Mouse (Mus musculus): ENCODE measurements around the gene Atp2b4. TPM values are rescaled to one million over a fixed set of nuclear protein-coding genes. Genes with fewer than 3 reads are reported as not detected.

The Atp2b4 gene
- total and polyA plus RNA-seq, 3 experiments, result 6.6 to 22.3 (median 21.3) TPM

DNA sequence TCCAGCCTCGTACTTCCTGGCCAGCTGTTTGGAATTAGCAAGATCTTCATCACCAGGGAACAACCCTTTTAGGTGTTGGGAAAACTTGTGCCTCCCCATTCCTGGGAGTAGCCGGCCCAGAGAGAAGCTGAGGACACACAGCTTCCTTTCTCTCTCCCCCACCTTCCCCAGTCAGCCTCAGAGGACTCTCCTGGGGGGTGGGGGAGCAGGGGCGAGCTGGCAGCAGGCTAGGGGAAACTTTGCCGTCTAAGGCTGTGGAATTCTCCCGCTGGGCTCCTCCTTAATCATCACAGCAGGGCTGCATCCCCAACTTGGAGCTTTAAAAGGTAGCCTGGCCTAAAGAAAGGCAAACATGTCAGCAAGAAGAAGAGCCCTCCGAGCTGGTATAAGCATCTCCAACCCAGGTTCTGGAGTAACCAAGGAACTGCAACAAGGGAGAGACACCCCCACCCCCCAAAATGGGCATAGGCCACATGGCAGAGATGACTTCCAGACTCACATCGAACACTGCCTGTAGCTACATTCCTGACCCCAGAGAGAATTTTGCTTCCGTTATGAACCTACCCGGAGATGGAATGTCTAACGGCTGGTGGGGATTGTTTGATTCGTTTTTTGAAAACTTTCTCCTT lies 33.8 kb downstream of the Atp2b4 start:
- Histone ChIP-seq H3K27me3 (ENCODE audit: control insufficient read depth, insufficient read depth, low read length) (no peaks in the 10 kb centered on the region), H3K9ac (ENCODE audit: low read depth, low read length) (no peak overlapping the region), H3K79me2 (replicated peaks; ENCODE audit: control insufficient read depth, insufficient read depth, low read length) (no peaks in the 10 kb centered on the region), H3K36me3 (ENCODE audit: control insufficient read depth, insufficient read depth, low read length) (no peaks in the 10 kb centered on the region; the same call in 1 of the 2 replicates), H3K27ac (peak overlapping the region; percentile 41), H3K4me3 (no peak overlapping the region), H3K4me1 (ENCODE audit: control insufficient read depth, insufficient read depth, low read length) (peaks cover 9% of the 10 kb centered on the region)
- no peak for TF ChIP-seq CTCF (IDR thresholded peaks at IDR 0.05)
- TF ChIP-seq EP300 (IDR thresholded peaks at IDR 0.05; ENCODE audit: insufficient read depth, low read depth, low read length), result no peak
- TF ChIP-seq POLR2A (IDR thresholded peaks at IDR 0.05; ENCODE audit: insufficient read depth, low read depth, low read length), result no peak
- DNase-seq, result peak in 1 of 2 experiments; percentile 12
- 39% methylated on average over 11 of the region's 11 CpGs for WGBS
- intact Hi-C loops (cut with DNase I), result no loop called here

DNA sequence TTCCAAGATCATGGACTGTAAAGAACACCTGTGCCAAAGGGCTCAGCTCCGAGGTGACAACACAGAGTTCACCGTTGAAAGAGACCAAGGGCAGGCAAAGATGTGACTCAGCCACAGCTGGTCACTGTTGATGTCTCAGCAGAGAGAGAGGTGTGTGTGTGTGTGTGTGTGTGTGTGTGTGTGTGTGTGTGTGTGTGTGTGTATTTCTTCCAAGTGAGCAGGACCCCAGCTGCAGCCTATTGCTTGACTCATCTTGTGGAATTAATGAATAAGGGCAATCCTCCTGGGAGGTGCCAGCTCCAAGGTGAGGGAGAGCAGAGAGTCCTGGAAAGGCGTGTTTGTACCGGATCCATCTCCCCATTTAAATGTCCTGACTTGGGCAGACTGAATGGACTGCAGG lies 35.5 kb downstream of the Atp2b4 start:
- no peak overlapping the region for H3K4me3 ChIP-seq
- WGBS, result 70% methylated on average over 4 of the region's 4 CpGs
- no peak for TF ChIP-seq POLR2A (IDR thresholded peaks at IDR 0.05; ENCODE audit: insufficient read depth, low read depth, low read length)
- no peak for TF ChIP-seq CTCF (IDR thresholded peaks at IDR 0.05)
- TF ChIP-seq EP300 (IDR thresholded peaks at IDR 0.05; ENCODE audit: insufficient read depth, low read depth, low read length), result no peak
- no peaks in the 10 kb centered on the region for H3K79me2 ChIP-seq (replicated peaks; ENCODE audit: control insufficient read depth, insufficient read depth, low read length)
- H3K9ac ChIP-seq (ENCODE audit: low read depth, low read length), result no peak overlapping the region
- H3K36me3 ChIP-seq (ENCODE audit: control insufficient read depth, insufficient read depth, low read length), result no peaks in the 10 kb centered on the region; the same call in 1 of the 2 replicates
- intact Hi-C loops (cut with DNase I), result no loop called here
- H3K27ac ChIP-seq, result no peak overlapping the region
- no peaks in the 10 kb centered on the region for H3K27me3 ChIP-seq (ENCODE audit: control insufficient read depth, insufficient read depth, low read length)
- H3K4me1 ChIP-seq (ENCODE audit: control insufficient read depth, insufficient read depth, low read length), result peaks cover 9% of the 10 kb centered on the region
- DNase-seq, result no peak

DNA sequence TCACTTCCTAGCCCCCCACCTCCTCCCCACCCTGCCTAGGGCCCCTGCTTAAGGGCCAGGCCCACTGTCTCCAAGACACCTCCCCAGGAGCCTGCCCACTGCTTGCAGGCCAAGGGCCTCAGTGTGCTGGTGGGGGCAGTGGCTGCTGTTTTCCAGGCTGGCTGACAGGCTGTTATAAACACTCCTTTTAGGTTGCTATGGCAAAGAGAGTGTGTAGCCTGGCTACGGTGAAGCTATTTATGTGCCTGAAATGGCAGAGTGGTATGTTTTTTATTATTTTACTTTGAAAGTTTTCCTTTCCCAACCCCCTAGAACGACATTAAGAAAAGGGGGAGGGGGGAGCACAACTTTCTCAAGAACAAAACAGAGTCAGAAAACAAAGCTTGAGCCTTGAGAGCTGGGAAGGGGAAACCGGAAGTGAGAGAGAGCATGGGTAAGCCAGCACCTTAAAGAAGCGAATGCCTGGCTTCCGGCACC lies 37.9 kb downstream of the Atp2b4 start:
- H3K4me3 ChIP-seq, result no peak overlapping the region
- H3K36me3 ChIP-seq (ENCODE audit: control insufficient read depth, insufficient read depth, low read length), result no peaks in the 10 kb centered on the region; the same call in 1 of the 2 replicates
- DNase-seq, result no peak
- no peak overlapping the region for H3K9ac ChIP-seq (ENCODE audit: low read depth, low read length)
- 52% methylated on average over 5 of the region's 5 CpGs for WGBS
- no peaks in the 10 kb centered on the region for H3K27me3 ChIP-seq (ENCODE audit: control insufficient read depth, insufficient read depth, low read length)
- TF ChIP-seq POLR2A (IDR thresholded peaks at IDR 0.05; ENCODE audit: insufficient read depth, low read depth, low read length) (no peak), CTCF (IDR thresholded peaks at IDR 0.05) (no peak), EP300 (IDR thresholded peaks at IDR 0.05; ENCODE audit: insufficient read depth, low read depth, low read length) (no peak)
- peaks cover 9% of the 10 kb centered on the region for H3K4me1 ChIP-seq (ENCODE audit: control insufficient read depth, insufficient read depth, low read length)
- intact Hi-C loops (cut with DNase I), result no loop called here
- H3K79me2 ChIP-seq (replicated peaks; ENCODE audit: control insufficient read depth, insufficient read depth, low read length), result no peaks in the 10 kb centered on the region
- no peak overlapping the region for H3K27ac ChIP-seq

DNA sequence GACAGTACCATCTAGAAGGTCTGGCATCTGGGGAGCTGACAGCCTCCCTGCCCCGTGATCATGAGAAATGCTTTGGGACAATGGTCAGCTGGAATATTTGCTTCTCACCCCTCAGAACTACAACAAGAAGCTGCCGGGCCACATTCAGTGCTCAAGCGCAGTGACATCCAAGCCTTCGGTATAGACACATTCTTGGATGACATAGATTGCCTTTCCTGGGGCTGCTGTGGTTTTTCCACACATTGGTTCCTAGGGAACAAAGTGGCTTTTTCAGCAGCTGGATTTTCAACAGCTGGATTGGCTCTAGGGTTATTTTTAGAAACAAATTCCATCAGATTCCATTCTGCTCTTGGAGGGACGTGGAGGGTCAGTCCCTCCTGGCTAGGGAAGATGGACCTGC lies 39.6 kb downstream of the Atp2b4 start:
- no peak for DNase-seq
- no peak overlapping the region for H3K27ac ChIP-seq
- TF ChIP-seq POLR2A (IDR thresholded peaks at IDR 0.05; ENCODE audit: insufficient read depth, low read depth, low read length), result no peak
- no peak for TF ChIP-seq CTCF (IDR thresholded peaks at IDR 0.05)
- TF ChIP-seq EP300 (IDR thresholded peaks at IDR 0.05; ENCODE audit: insufficient read depth, low read depth, low read length), result no peak
- no peak overlapping the region for H3K4me3 ChIP-seq
- peaks cover 2% of the 10 kb centered on the region for H3K4me1 ChIP-seq (ENCODE audit: control insufficient read depth, insufficient read depth, low read length)
- H3K27me3 ChIP-seq (ENCODE audit: control insufficient read depth, insufficient read depth, low read length), result no peaks in the 10 kb centered on the region
- WGBS, result 33% methylated on average over 5 of the region's 5 CpGs
- no peaks in the 10 kb centered on the region for H3K36me3 ChIP-seq (ENCODE audit: control insufficient read depth, insufficient read depth, low read length)
- intact Hi-C loops (cut with DNase I), result no loop called here
- no peak overlapping the region for H3K9ac ChIP-seq (ENCODE audit: low read depth, low read length)
- no peaks in the 10 kb centered on the region for H3K79me2 ChIP-seq (replicated peaks; ENCODE audit: control insufficient read depth, insufficient read depth, low read length)

DNA sequence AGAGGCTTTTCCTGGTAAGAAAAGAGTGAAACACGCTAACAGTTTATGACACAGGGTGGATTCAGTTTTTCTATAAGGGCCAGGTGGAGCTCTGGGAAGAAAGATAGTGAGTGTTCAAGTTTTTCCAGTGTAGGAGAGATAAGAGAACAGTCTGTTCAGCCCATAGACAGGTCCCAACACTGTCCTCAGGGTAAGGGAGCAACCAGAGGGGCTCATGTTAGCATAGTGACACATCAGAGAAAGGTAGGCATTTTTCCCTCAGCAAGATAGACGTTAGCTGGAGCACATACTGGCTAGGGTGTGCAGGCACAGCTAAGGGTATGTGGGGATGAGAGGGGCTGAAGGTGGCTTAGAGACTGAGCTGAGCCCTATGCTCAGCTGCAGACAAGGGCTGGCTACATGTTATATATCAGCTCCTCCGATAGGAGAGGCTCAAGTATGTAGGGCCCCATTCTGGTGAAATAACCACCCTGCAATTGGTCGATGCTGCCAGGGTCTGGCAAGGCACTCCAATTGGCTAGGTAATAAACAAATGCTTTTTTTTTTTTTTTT lies 46.4 kb downstream of the Atp2b4 start:
- no peak for TF ChIP-seq POLR2A (IDR thresholded peaks at IDR 0.05; ENCODE audit: insufficient read depth, low read depth, low read length)
- H3K79me2 ChIP-seq (replicated peaks; ENCODE audit: control insufficient read depth, insufficient read depth, low read length), result no peaks in the 10 kb centered on the region
- no peaks in the 10 kb centered on the region for H3K4me1 ChIP-seq (ENCODE audit: control insufficient read depth, insufficient read depth, low read length)
- H3K9ac ChIP-seq (ENCODE audit: low read depth, low read length), result no peak overlapping the region
- H3K27me3 ChIP-seq (ENCODE audit: control insufficient read depth, insufficient read depth, low read length), result no peaks in the 10 kb centered on the region
- 73% methylated on average over 4 of the region's 4 CpGs for WGBS
- no peak overlapping the region for H3K4me3 ChIP-seq
- intact Hi-C loops (cut with DNase I), result no loop called here
- H3K36me3 ChIP-seq (ENCODE audit: control insufficient read depth, insufficient read depth, low read length), result no peaks in the 10 kb centered on the region
- H3K27ac ChIP-seq, result no peak overlapping the region
- no peak for DNase-seq

DNA sequence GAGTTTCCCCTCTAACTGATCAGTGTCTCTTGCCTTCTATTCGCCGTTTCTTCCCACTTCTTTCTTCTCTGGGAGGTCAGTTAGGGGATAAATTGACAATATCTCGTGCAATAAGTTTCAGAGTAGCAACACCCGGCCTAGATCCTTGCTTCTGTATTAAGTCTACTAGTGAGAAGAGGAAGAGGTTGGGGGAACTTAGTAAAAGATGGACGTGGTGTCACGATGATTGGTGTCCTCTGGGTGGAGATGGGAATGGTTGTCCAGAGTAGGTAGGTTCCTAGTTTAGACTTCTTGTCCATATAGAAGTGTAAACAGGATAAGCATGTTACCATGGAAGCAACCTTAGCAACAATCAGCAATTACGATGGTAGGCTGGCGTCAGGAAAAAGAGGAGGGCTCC lies 47.5 kb downstream of the Atp2b4 start:
- peaks cover 1% of the 10 kb centered on the region for H3K4me1 ChIP-seq (ENCODE audit: control insufficient read depth, insufficient read depth, low read length)
- DNase-seq, result no peak
- no peaks in the 10 kb centered on the region for H3K36me3 ChIP-seq (ENCODE audit: control insufficient read depth, insufficient read depth, low read length)
- no peak overlapping the region for H3K9ac ChIP-seq (ENCODE audit: low read depth, low read length)
- no peak for TF ChIP-seq POLR2A (IDR thresholded peaks at IDR 0.05; ENCODE audit: insufficient read depth, low read depth, low read length)
- no peak for TF ChIP-seq CTCF (IDR thresholded peaks at IDR 0.05)
- TF ChIP-seq EP300 (IDR thresholded peaks at IDR 0.05; ENCODE audit: insufficient read depth, low read depth, low read length), result no peak
- no peaks in the 10 kb centered on the region for H3K79me2 ChIP-seq (replicated peaks; ENCODE audit: control insufficient read depth, insufficient read depth, low read length)
- no peaks in the 10 kb centered on the region for H3K27me3 ChIP-seq (ENCODE audit: control insufficient read depth, insufficient read depth, low read length)
- WGBS, result 83% methylated on average over 8 of the region's 8 CpGs
- intact Hi-C loops (cut with DNase I), result no loop called here
- H3K4me3 ChIP-seq, result no peak overlapping the region
- no peak overlapping the region for H3K27ac ChIP-seq
